Mouse (Mus musculus) neutrophil, adult 65 days (primary cell): ENCODE results near the gene Eef2k. TPM values are rescaled to one million over a fixed set of nuclear protein-coding genes. Genes with fewer than 3 reads are reported as not detected.

Experiments
- total RNA-seq: library from RNA; stranded (reverse); gene quantifications from 2 replicates; pipeline ENCODE4 v1.2.4, GENCODE M21; 2023

The Eef2k gene
- total RNA-seq = 42.5 and 43.6 TPM in 2 replicates

GRCm38 (mm10) chr7:120842345-120843036, at the start of gene Eef2k:
Gene Eef2k, plus strand, starts transcription at chr7:120842831.

DNA sequence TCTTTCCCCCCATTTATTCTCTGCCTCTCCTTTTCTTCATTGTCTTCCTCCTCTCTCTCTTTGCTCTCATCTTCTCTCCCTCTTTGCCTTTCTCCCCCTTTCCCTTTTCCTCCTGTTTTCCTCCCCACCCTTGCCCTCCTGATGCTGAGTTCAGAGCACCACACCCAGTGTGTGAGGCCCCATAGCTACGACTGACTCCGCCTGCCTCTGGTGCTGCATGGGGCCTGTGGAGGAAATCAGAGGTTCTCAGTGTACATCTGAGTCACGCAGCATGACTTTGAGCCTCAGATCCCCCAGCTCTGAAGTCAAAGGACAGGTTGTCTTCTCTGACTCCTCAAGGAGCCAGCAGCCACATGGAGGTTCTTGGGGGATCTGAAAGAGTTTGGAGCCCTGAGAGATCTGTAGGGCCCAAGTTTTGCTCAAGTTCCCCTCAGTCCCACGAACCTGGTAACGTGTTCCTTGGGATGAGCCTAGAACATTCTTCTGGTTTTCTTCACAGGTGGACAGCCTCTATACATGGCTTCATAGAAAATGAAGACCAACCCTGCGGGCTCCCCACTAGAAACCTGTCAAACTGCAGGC, 30.7 kb upstream of the Eef2k start, which contains the start of gene Gm5737:
TSS of gene Gm5737 (plus strand) at position 532 of the 582 bp plus-strand sequence.

GRCm38 (mm10) chr7:120917592-120918461, 75.2 kb downstream of the Eef2k start, which contains the start of gene Polr3e:
Gene Polr3e, plus strand, starts transcription at chr7:120917744.

Other genes with a start within 250 kb of the Eef2k start
- 56.0 and 68.6 TPM in 2 replicates for gene Uqcrc2, start 207.7 kb upstream of the Eef2k start, total RNA-seq
- not detected in 2 replicates for gene Pdzd9, start 172.5 kb upstream of the Eef2k start, total RNA-seq
- 6.1 and 6.7 TPM in 2 replicates for gene Mosmo, start 165.2 kb upstream of the Eef2k start, total RNA-seq
- not detected in 2 replicates for gene Vwa3a, start 103.5 kb upstream of the Eef2k start, total RNA-seq
- gene Gm5737, start 30.5 kb upstream of the Eef2k start, total RNA-seq = not detected in 2 replicates
- 6.4 and 7.5 TPM in 2 replicates for gene Polr3e, start 74.9 kb downstream of the Eef2k start, total RNA-seq
- 2.9 and 3.9 TPM in 2 replicates for gene Cdr2, start 139.5 kb downstream of the Eef2k start, total RNA-seq
- gene Mfsd13b, start 139.7 kb downstream of the Eef2k start, total RNA-seq = 1.8 TPM in 1 of 2 replicates, not detected in the other
- gene Mettl9, start 191.6 kb downstream of the Eef2k start, total RNA-seq = 206 and 226 TPM in 2 replicates
- 326 and 339 TPM in 2 replicates for gene Igsf6, start 231.7 kb downstream of the Eef2k start, total RNA-seq
- gene Otoa, start 238.8 kb downstream of the Eef2k start, total RNA-seq = 0.38 and 0.45 TPM in 2 replicates